Mouse (Mus musculus) stomach, postnatal 0 days (tissue): ENCODE results near the gene Ube2o. TPM values are rescaled to one million over a fixed set of nuclear protein-coding genes. Genes with fewer than 3 reads are reported as not detected.
A peak's percentile ranks its signal among the peaks of the same experiment; 100 is the strongest.

Experiments
- ATAC-seq: fragments of 200-750 bp; cut with Nextera tagmentation; 2 replicates; pipeline ENCODE4 v1.8.0; 2017; ENCODE audit not compliant: low FRiP score, low TSS enrichment
- DNase-seq: peaks from one replicate; pipeline ENCODE4 v3.0.0-alpha.2; 2016; ENCODE audit warnings: low spot score
- H3K27ac ChIP-seq: fragments of 300-500 bp; sonication (generic); replicated peaks from 2 replicates; pipeline ENCODE4 v1.5.1; 2014; ENCODE audit warnings: mild to moderate bottlenecking, control low read depth
- H3K27me3 ChIP-seq: fragments of 300-500 bp; sonication (generic); 2 replicates; pipeline ENCODE4 v1.6.1; 2014; ENCODE audit warnings: low read length; ENCODE audit not compliant: control insufficient read depth, insufficient read depth
- H3K36me3 ChIP-seq: fragments of 300-500 bp; sonication (generic); 2 replicates; pipeline ENCODE4 v1.6.1; 2014; ENCODE audit warnings: low read length, mixed read lengths; ENCODE audit not compliant: control insufficient read depth, insufficient read depth
- H3K4me1 ChIP-seq: fragments of 300-500 bp; sonication (generic); replicated peaks from 2 replicates; pipeline ENCODE4 v1.6.1; 2014; ENCODE audit warnings: antibody characterized with exemption; ENCODE audit not compliant: control insufficient read depth, insufficient read depth
- H3K4me2 ChIP-seq: fragments of 300-500 bp; sonication (generic); replicated peaks from 2 replicates; pipeline ENCODE4 v1.6.1; 2014; ENCODE audit warnings: low read depth, mild to moderate bottlenecking, control low read depth, moderate library complexity
- H3K4me3 ChIP-seq: fragments of 300-500 bp; sonication (generic); 2 replicates; pipeline ENCODE4 v1.5.1; 2014; ENCODE audit warnings: low read depth, low read length, control low read depth
- H3K9ac ChIP-seq: fragments of 300-500 bp; sonication (generic); 2 replicates; pipeline ENCODE4 v1.6.1; 2014; ENCODE audit warnings: mild to moderate bottlenecking, low read length, control low read depth, mixed read lengths
- H3K9me3 ChIP-seq: fragments of 300-500 bp; sonication (generic); 2 replicates; pipeline ENCODE4 v1.6.1; 2016; ENCODE audit warnings: low read length; ENCODE audit not compliant: control insufficient read depth
- CTCF ChIP-seq: IDR thresholded peaks from 2 replicates; pipeline ENCODE4 v1.5.1; 2016; ENCODE audit warnings: antibody characterized with exemption, low read depth, mild to moderate bottlenecking, moderate library complexity
- EP300 ChIP-seq: optimal IDR thresholded peaks from 2 replicates; pipeline ENCODE3; 2016; ENCODE audit warnings: antibody characterized with exemption
- WGBS: fragments of 180-500 bp; shearing (Covaris S2); extraction: QIAGEN DNeasy Blood & Tissue Kit; methylation state at CpG from one replicate; pipeline ENCODE4 v1.1.7; 2014; 5-methylcytosine and 5-hydroxymethylcytosine counted together
- polyA plus RNA-seq: library from polyadenylated mRNA; unstranded; fragments of >200 nt; fragmentation: Nextera tagmentation; extraction: Ambion mirVana; gene quantifications from 2 replicates; pipeline ENCODE4 v1.2.1, GENCODE M21; 2015

The Ube2o gene
- polyA plus RNA-seq, 1 experiment from 2014 or later, result 4.7 TPM

DNA sequence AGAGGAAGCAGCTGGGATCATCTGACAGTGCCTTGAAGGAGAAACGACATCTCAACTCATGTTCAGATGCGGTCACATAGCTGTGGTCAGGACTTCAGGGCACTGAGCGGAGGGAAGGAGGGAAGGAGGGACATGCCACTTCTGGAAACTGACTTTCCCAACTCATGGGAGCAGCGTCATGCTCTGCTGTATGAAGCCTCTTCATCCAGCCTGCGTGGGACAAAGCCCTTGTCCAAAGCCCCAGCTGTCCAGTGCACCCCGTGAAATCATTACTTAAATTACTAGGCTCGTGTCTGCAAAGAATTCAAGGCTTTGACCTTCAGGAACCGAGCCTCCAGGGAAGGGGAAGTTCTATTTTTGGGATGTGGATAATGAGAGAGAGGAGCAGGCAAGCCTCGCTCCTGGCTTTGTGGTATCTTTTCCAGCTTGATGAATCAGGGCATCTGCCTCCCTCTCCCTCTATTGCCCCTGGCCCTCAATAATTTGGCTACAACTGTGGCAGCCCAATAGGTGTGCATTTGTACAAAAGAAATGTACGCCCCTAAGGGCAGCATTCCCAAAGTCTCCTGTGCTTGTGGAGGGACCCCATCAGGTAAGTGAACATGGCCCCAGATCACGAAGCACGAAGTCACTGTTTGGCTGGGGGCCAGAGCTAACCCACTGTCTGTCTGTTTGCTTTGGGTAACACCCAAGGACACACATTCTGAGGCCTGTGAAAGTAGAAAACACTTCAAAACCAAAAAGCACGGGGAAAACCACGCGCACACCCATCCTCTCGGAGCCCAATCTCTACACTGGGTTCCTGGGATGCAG lies 58.2 kb downstream of the Ube2o start:
- Histone ChIP-seq H3K4me3 (no peak overlapping the region), H3K36me3 (no peaks in the 10 kb centered on the region), H3K4me2 (0 out of 2 replicates have a peak overlapping the region, but pooled peaks have one; percentile 11), H3K27me3 (no peaks in the 10 kb centered on the region), H3K4me1 (peaks cover 12% of the 10 kb centered on the region), H3K27ac (peak overlapping the region; percentile 84), H3K9ac (peak overlapping the region; percentile 23; the same call in 1 of the 2 replicates), H3K9me3 (no peaks in the 10 kb centered on the region)
- DNase-seq (no peak), ATAC-seq (no peak; the same call in 1 of the 2 replicates)
- 45% methylated on average over 16 of the region's 16 CpGs for WGBS
- TF ChIP-seq EP300 (no peak), CTCF (no peak)

- Histone ChIP-seq H3K4me2 (no peak overlapping the region), H3K36me3 (no peaks in the 10 kb centered on the region), H3K27ac (0 out of 2 replicates have a peak overlapping the region, but pooled peaks have one; percentile 8), H3K9me3 (no peaks in the 10 kb centered on the region), H3K4me1 (peaks cover 12% of the 10 kb centered on the region), H3K9ac (no peak overlapping the region), H3K4me3 (no peak overlapping the region), H3K27me3 (no peaks in the 10 kb centered on the region)
- DNase-seq (peak; percentile 73), ATAC-seq (no peak)
- no peak for TF ChIP-seq CTCF
- TF ChIP-seq EP300, result no peak
- WGBS, result 66% methylated on average over 3 of the region's 3 CpGs
These were observed 59.2 kb downstream of the Ube2o start for GRCm38 (mm10) chr11:116522046-116522445.

DNA sequence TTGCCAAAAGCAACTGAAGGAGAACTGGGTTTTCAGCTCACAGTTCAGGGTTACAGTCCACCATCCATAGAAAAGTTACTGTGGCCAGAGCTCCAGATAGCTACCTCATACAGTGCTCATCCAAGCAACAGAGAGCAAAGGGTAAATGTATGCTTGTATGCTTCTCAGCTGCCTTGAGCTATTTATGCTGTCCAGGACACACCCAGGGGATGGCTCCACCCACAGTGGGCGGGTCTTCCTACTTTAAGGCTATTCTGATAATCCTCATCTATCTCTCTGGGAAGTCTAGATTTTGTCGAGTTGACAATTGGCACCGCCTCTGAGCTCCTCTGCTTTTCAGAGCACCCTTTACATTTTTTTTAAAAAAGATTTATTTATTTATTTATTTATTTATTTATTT lies 60.1 kb downstream of the Ube2o start:
- DNase-seq (peak; percentile 64), ATAC-seq (peak; percentile 30; the same call in 1 of the 2 replicates)
- TF ChIP-seq EP300 (no peak), CTCF (no peak)

GRCm38 (mm10) chr11:116518482-116518881 lies 62.8 kb downstream of the Ube2o start:
- DNase-seq (peak; percentile 41), ATAC-seq (peak; percentile 56)
- Histone ChIP-seq H3K4me1 (peaks cover 7% of the 10 kb centered on the region), H3K27me3 (no peaks in the 10 kb centered on the region), H3K4me2 (no peak overlapping the region), H3K9me3 (no peaks in the 10 kb centered on the region), H3K9ac (no peak overlapping the region), H3K36me3 (no peaks in the 10 kb centered on the region), H3K4me3 (no peak overlapping the region), H3K27ac (peak overlapping the region; percentile 67; the same call in 1 of the 2 replicates)
- 25% methylated on average over 8 of the region's 8 CpGs for WGBS
- no peak for TF ChIP-seq CTCF
- no peak for TF ChIP-seq EP300

More for the DNA sequence above, 60.1 kb downstream of the Ube2o start:
- Histone ChIP-seq H3K36me3 (no peaks in the 10 kb centered on the region), H3K4me1 (peaks cover 12% of the 10 kb centered on the region), H3K9ac (no peak overlapping the region), H3K27me3 (no peaks in the 10 kb centered on the region), H3K4me2 (no peak overlapping the region), H3K4me3 (no peak overlapping the region), H3K27ac (no peak overlapping the region), H3K9me3 (no peaks in the 10 kb centered on the region)
- WGBS, result 59% methylated on average over 3 of the region's 3 CpGs

DNA sequence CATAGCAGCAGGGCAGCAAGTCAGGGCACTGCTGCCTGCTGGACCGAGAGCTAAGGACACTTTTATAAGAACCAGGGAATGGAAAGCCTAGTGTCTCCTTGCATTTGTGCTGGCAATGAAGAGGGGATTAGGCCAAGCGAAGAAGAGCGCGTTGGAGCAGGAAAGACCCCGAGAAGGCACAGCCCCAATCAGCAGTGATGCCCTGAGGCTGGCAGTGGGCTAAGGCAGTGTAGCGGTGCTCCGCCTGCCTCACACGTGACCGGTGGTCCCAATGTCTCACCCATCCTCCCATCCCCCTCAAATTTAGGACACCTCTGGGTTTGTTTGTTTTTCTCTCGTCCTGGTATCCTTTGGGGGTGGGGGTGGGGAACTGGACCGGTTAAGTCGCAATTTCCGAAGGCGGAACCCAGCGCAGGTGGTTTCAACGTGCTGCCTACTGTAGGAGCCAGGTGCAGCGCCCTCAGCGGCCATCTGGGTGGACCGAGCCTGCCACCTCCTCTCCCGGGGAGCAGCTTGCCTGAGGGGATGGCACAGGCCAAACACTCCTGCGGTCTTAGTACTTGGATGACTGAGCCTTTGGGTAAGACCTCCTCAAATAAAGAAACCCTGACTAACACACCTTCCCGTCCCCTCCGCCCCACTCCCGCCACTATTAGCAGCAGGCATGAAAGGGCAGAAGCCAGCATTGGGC lies 65.8 kb downstream of the Ube2o start:
- no peaks in the 10 kb centered on the region for H3K9me3 ChIP-seq
- TF ChIP-seq EP300, result no peak
- peak; percentile 36; the same call in 1 of the 2 replicates for TF ChIP-seq CTCF
- ATAC-seq (no peak), DNase-seq (peak; percentile 59)
- no peak overlapping the region for H3K27ac ChIP-seq
- H3K4me1 ChIP-seq, result no peaks in the 10 kb centered on the region
- no peak overlapping the region for H3K9ac ChIP-seq
- H3K27me3 ChIP-seq, result no peaks in the 10 kb centered on the region
- no peaks in the 10 kb centered on the region for H3K36me3 ChIP-seq
- H3K4me2 ChIP-seq, result no peak overlapping the region
- 38% methylated on average over 24 of the region's 24 CpGs for WGBS
- H3K4me3 ChIP-seq, result no peak overlapping the region
